Mouse (Mus musculus) liver, embryonic 15.5 days (tissue): ENCODE measurements around the gene Thada. TPM values are rescaled to one million over a fixed set of nuclear protein-coding genes. Genes with fewer than 3 reads are reported as not detected.

Experiments used
- ATAC-seq: fragments of 200-750 bp; cut with Nextera tagmentation; 2 replicates; pipeline ENCODE4 v1.8.0; 2017; ENCODE audit warnings: moderate number of reproducible peaks, mild to moderate bottlenecking, moderate library complexity; ENCODE audit not compliant: insufficient read depth
- H3K27ac ChIP-seq: fragments of 300-500 bp; sonication (generic); replicated peaks from 2 replicates; pipeline ENCODE4 v1.5.1; 2015; ENCODE audit warnings: mild to moderate bottlenecking, inconsistent platforms
- H3K27me3 ChIP-seq: fragments of 300-500 bp; sonication (generic); 2 replicates; pipeline ENCODE4 v1.6.1; 2015; ENCODE audit warnings: mild to moderate bottlenecking, inconsistent platforms
- H3K36me3 ChIP-seq: fragments of 300-500 bp; sonication (generic); replicated peaks from 2 replicates; pipeline ENCODE4 v1.6.1; 2015; ENCODE audit warnings: moderate library complexity, mild to moderate bottlenecking, inconsistent platforms
- H3K4me1 ChIP-seq: fragments of 300-500 bp; sonication (generic); replicated peaks from 2 replicates; pipeline ENCODE4 v1.6.1; 2015; ENCODE audit warnings: inconsistent platforms
- H3K4me2 ChIP-seq: fragments of 300-500 bp; sonication (generic); 2 replicates; pipeline ENCODE4 v1.6.1; 2015; ENCODE audit warnings: moderate library complexity, mild to moderate bottlenecking, inconsistent platforms
- H3K4me3 ChIP-seq: fragments of 300-500 bp; sonication (generic); replicated peaks from 2 replicates; pipeline ENCODE4 v1.5.1; 2015; ENCODE audit warnings: mild to moderate bottlenecking, inconsistent platforms
- H3K9ac ChIP-seq: fragments of 300-500 bp; sonication (generic); 2 replicates; pipeline ENCODE4 v1.6.1; 2015; ENCODE audit warnings: moderate library complexity, mild to moderate bottlenecking, inconsistent platforms
- H3K9me3 ChIP-seq: fragments of 300-500 bp; sonication (generic); replicated peaks from 2 replicates; pipeline ENCODE4 v1.6.1; 2016; ENCODE audit warnings: inconsistent platforms
- WGBS: fragments of 180-500 bp; shearing (Covaris S2); methylation state at CpG from one replicate; pipeline ENCODE4 v1.1.7; 2015; ENCODE audit warnings: mixed read lengths; ENCODE audit not compliant: insufficient replicate concordance; 5-methylcytosine and 5-hydroxymethylcytosine counted together
- polyA plus RNA-seq: library from polyadenylated mRNA; unstranded; fragments of >200 nt; fragmentation: Nextera tagmentation; extraction: Ambion mirVana; gene quantifications from 2 replicates; pipeline ENCODE4 v1.2.1, GENCODE M21; 2015

The Thada gene
- polyA plus RNA-seq, 1 experiment from 2014 or later, result 2.3 TPM

DNA sequence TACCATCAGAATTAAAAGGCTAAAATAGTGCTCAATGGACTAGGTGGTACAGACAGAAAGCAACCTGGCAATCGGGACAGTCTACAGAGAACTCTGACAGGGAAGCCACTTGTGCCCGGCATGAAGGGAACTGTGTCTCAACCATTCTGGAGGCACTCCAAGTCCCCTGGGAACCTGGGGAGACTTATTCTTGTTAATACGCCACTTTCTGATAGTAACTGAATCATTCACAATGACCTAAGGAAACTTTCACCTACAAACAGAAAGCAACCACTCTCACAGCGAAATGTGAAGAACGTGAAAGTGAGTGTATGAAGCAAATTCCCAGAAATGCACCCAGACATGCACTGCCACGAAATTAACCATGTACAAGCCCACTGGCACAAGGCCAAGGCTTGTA, 60.4 kb downstream of the Thada start:
- WGBS, result 70% methylated on average over 6 of the region's 6 CpGs
- Histone ChIP-seq H3K4me1 (no peaks in the 10 kb centered on the region), H3K9me3 (no peaks in the 10 kb centered on the region), H3K27ac (no peak overlapping the region), H3K27me3 (no peaks in the 10 kb centered on the region), H3K9ac (no peak overlapping the region), H3K4me2 (no peak overlapping the region), H3K36me3 (0 out of 2 replicates have a peak, but pooled peaks cover 16% of the 10 kb centered on the region), H3K4me3 (no peak overlapping the region)
- no peak for ATAC-seq

DNA sequence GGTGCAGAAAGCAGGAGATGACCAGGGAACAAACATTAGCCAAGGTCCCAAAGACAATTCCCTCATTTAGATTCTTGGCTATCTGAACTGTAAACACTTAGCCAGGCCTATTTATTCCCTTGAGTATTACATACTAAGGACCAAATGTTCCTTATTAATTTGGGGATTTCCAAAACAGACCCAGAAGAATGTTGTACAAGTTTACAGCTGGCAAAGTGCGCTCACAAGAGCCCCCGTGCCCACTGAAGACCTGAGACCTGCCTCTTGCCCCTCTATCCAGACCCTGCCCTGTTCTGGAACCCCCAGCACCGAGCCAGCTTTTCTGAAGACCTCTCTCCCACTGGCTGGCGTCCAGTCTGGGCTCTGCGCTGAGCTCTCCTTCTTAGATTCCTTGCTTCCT, 64.2 kb downstream of the Thada start:
- Histone ChIP-seq H3K27me3 (no peaks in the 10 kb centered on the region), H3K9ac (no peak overlapping the region), H3K4me3 (no peak overlapping the region), H3K27ac (no peak overlapping the region), H3K4me1 (no peaks in the 10 kb centered on the region), H3K36me3 (0 out of 2 replicates have a peak, but pooled peaks cover 10% of the 10 kb centered on the region), H3K9me3 (no peaks in the 10 kb centered on the region), H3K4me2 (no peak overlapping the region)
- ATAC-seq, result no peak
- WGBS, result 79% methylated on average over 5 of the region's 5 CpGs

DNA sequence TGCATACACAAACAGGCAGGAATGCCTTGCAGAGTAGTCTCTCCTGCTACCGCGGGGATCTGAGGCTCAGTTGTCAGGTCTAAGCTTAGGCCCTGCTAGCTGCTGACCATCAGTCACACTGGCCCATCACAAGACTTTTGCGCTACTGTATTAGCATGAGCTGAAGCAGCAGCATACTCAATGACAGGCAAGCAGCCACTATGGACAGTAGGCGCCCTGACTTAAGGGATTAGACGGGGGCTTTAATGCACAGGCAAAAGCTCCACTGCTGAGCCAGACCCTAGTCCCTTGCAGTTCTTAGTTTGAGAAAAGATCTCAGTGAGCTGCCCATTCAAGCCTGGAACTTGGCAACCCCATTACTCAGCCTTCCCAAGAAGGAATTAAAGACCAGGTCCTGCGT, 66.6 kb downstream of the Thada start:
- Histone ChIP-seq H3K36me3 (0 out of 2 replicates have a peak, but pooled peaks cover 9% of the 10 kb centered on the region), H3K9ac (no peak overlapping the region), H3K27me3 (no peaks in the 10 kb centered on the region), H3K27ac (no peak overlapping the region), H3K4me3 (no peak overlapping the region), H3K4me2 (no peak overlapping the region), H3K9me3 (no peaks in the 10 kb centered on the region), H3K4me1 (no peaks in the 10 kb centered on the region)
- no peak for ATAC-seq
- WGBS, result 87% methylated on average over 6 of the region's 6 CpGs

DNA sequence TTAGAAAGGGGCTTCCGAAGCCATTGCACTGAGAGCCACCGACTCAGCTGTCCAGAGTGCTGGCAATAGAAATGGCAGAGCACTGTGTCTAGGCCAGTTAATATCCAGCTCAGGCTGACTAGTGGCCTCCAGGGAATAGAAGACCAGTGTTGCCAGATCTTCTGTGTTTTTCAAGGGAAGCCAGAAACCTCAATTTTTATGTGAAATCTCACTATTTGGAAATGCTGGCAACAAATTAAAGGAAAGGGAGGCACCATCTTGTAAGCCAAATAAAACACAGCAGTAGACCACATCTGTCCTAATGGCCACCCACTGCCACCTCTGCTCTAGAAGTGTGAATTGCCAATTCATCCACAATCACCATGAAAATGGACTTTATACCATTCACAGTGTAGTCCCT, 76.0 kb downstream of the Thada start:
- Histone ChIP-seq H3K9ac (no peak overlapping the region), H3K4me1 (no peaks in the 10 kb centered on the region), H3K27ac (no peak overlapping the region), H3K36me3 (peaks cover 20% of the 10 kb centered on the region), H3K4me2 (no peak overlapping the region), H3K4me3 (no peak overlapping the region), H3K27me3 (no peaks in the 10 kb centered on the region), H3K9me3 (no peaks in the 10 kb centered on the region)
- no peak for ATAC-seq
- 84% methylated on average over 2 of the region's 2 CpGs for WGBS

DNA sequence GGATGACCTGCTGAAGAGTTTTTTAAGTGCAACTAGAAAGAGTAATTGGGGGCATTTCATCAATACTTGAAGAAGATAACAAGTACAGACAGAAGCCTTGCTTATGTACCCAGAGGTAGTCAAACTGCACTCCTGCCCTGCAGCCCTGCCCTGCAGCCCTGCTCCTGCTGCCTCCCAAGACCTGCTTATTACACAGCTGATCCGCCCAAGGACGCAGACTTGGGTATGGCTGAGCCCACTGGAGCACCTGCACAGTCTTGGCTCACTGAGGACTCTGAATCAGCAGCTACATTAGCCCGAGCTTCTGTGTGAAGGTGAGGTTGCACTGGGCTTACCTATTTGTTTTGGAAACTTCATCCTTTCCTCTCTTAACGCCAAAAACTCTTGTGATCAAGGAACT, 79.8 kb downstream of the Thada start:
- Histone ChIP-seq H3K4me3 (no peak overlapping the region), H3K4me2 (no peak overlapping the region), H3K27me3 (no peaks in the 10 kb centered on the region), H3K4me1 (no peaks in the 10 kb centered on the region), H3K36me3 (peaks cover 40% of the 10 kb centered on the region), H3K27ac (no peak overlapping the region), H3K9me3 (no peaks in the 10 kb centered on the region), H3K9ac (no peak overlapping the region)
- no peak for ATAC-seq
- 82% methylated on average over 4 of the region's 4 CpGs for WGBS

DNA sequence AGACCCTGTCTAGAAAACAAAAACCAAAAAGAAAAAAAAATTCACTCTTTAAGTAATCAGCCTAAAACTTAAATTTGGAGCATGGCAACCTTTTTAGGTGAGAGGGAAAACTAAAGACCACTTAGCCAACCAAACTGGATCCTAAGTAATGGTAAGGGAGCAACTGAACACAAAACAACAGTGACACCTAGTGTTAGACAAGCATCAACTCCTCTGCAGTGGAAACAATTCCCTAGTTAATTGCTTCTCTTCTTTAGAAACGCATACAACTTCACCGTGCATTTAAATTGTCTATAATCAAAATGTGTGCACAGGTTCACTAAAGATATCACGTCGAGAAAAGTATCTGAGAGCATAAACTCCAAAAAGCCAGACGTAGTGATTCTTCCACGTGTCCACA, 80.3 kb downstream of the Thada start:
- no peak overlapping the region for H3K4me3 ChIP-seq
- peaks cover 44% of the 10 kb centered on the region for H3K36me3 ChIP-seq
- H3K9ac ChIP-seq, result no peak overlapping the region
- no peak for ATAC-seq
- no peak overlapping the region for H3K4me2 ChIP-seq
- no peaks in the 10 kb centered on the region for H3K9me3 ChIP-seq
- no peak overlapping the region for H3K27ac ChIP-seq
- no peaks in the 10 kb centered on the region for H3K27me3 ChIP-seq
- WGBS, result 77% methylated on average over 6 of the region's 6 CpGs
- H3K4me1 ChIP-seq, result no peaks in the 10 kb centered on the region

DNA sequence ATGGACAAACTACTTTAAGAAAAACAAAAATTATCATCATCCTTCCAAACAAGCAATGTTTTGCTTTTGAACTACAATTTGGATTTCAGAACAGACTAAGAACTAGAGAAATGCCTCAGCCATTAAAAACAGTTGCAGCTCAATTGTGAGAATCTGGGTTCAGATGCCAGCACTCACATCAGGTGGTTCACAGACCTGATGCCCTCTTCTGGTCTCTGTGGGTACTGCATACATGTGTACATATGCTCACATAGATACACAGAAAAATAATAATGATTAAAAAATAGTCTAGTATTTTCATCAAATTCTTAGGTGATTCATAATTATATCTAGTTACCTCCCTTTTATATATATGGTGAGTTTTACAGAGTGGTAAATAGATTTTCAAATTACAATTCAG, 81.3 kb downstream of the Thada start:
- no peak overlapping the region for H3K4me3 ChIP-seq
- no peak overlapping the region for H3K9ac ChIP-seq
- no peak for ATAC-seq
- no peaks in the 10 kb centered on the region for H3K9me3 ChIP-seq
- no peak overlapping the region for H3K27ac ChIP-seq
- H3K36me3 ChIP-seq, result peaks cover 41% of the 10 kb centered on the region
- H3K27me3 ChIP-seq, result no peaks in the 10 kb centered on the region
- no peaks in the 10 kb centered on the region for H3K4me1 ChIP-seq
- no peak overlapping the region for H3K4me2 ChIP-seq

DNA sequence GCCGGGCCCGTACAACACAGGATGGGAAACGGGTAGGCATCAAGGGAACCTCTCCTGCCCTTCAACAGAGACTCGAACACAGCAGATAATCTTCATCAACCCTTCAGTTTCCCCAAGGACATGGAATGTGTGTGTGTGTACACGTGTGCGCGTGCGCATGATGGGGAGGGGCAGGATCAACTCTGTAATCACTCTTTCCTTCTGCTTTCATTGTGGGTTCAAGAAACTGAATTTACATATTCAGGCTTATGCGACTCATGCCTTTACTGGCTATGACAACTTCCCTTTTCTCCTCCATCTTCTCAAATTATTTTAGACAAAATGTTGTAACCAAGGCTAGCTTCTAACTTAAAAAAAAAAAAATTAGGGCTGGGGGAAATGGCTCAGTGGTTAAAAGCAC, 85.7 kb downstream of the Thada start:
- no peak overlapping the region for H3K4me3 ChIP-seq
- no peak for ATAC-seq
- 86% methylated on average over 9 of the region's 9 CpGs for WGBS
- H3K9ac ChIP-seq, result no peak overlapping the region
- peaks cover 32% of the 10 kb centered on the region for H3K36me3 ChIP-seq
- no peaks in the 10 kb centered on the region for H3K27me3 ChIP-seq
- no peak overlapping the region for H3K4me2 ChIP-seq
- H3K27ac ChIP-seq, result no peak overlapping the region
- no peaks in the 10 kb centered on the region for H3K4me1 ChIP-seq
- H3K9me3 ChIP-seq, result no peaks in the 10 kb centered on the region

DNA sequence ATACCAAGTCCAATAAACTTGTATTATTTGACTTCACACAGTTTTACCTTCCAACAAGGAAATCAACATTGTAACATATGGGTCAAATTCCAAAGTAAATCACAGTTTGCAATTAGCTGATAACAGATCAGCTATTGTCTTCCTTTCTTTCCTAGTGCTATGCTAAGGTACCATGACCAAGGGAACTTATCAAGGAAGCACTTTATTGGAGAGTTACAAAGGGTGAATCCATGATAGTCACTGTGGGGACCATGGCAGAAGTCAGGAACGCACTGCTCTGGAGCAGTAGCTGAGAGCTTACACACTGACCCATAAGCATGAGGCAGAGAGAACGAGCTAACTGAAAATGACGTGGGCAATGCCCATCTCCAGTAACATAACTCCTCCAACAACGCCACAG, 89.1 kb downstream of the Thada start:
- ATAC-seq, result no peak

DNA sequence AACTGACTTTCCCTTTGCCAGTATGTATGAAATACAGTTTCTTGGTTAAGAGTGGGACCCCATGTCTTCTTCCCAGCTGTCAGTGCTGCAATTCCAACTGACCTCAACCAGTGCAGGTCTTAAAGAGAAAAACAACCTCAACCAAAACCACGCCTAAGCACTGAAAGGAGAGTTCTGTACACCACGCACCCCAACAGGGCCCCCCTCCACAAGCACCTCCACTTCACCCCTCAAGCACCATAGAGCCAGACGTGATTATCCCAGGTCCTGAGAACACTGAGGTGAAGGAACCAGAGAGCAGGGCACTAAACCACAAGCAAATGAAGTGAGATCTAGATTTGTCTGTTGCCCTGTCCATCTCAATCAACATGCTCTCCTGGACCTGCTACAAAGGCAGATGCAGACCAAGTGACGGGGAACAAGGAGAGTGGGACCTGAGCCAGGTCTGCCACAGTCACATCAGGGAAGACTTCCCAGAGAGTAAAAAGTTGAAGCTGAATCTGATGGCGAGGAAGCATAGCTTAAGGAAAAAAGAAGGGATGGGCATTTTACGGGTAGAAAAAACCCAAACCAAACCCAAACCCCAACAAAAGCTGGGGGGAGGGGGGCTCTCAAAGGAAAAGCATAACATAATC, 93.5 kb downstream of the Thada start:
- H3K27me3 ChIP-seq, result no peaks in the 10 kb centered on the region
- ATAC-seq, result no peak
- no peaks in the 10 kb centered on the region for H3K9me3 ChIP-seq
- no peak overlapping the region for H3K4me3 ChIP-seq
- H3K4me1 ChIP-seq, result 0 out of 2 replicates have a peak, but pooled peaks cover 4% of the 10 kb centered on the region
- no peak overlapping the region for H3K27ac ChIP-seq
- H3K36me3 ChIP-seq, result no peaks in the 10 kb centered on the region
- H3K9ac ChIP-seq, result no peak overlapping the region
- WGBS, result 71% methylated on average over 6 of the region's 6 CpGs
- no peak overlapping the region for H3K4me2 ChIP-seq

More for the DNA sequence above, 89.1 kb downstream of the Thada start:
- Histone ChIP-seq H3K9ac (no peak overlapping the region), H3K27ac (no peak overlapping the region), H3K4me3 (no peak overlapping the region), H3K4me2 (no peak overlapping the region), H3K27me3 (no peaks in the 10 kb centered on the region), H3K36me3 (peaks cover 8% of the 10 kb centered on the region; the same call in 1 of the 2 replicates), H3K4me1 (no peaks in the 10 kb centered on the region), H3K9me3 (no peaks in the 10 kb centered on the region)
- WGBS, result 81% methylated on average over 4 of the region's 4 CpGs

DNA sequence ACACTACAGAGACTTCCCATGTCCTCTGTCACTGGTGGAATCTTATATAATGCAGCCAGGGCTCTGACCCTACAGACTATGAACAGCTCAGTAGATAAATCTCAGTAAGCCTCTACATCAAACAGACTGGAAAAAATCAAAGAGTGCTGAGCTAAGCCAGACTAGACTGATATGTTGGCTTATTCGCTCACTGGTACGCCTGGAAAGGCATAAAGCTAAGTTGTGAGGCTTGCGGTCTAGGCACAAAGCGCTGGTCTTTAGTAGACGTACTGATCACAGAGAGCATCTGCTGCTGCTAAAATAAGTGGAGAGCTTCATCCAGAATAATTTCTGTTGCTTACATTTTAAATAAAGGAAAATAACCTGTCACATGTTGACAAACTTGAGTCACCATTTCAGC, 95.6 kb downstream of the Thada start:
- H3K4me2 ChIP-seq, result no peak overlapping the region
- no peaks in the 10 kb centered on the region for H3K36me3 ChIP-seq
- no peak overlapping the region for H3K4me3 ChIP-seq
- no peak for ATAC-seq
- no peak overlapping the region for H3K9ac ChIP-seq
- WGBS, result 79% methylated on average over 5 of the region's 5 CpGs
- H3K9me3 ChIP-seq, result no peaks in the 10 kb centered on the region
- H3K27me3 ChIP-seq, result no peaks in the 10 kb centered on the region
- H3K4me1 ChIP-seq, result 0 out of 2 replicates have a peak, but pooled peaks cover 12% of the 10 kb centered on the region
- H3K27ac ChIP-seq, result no peak overlapping the region

DNA sequence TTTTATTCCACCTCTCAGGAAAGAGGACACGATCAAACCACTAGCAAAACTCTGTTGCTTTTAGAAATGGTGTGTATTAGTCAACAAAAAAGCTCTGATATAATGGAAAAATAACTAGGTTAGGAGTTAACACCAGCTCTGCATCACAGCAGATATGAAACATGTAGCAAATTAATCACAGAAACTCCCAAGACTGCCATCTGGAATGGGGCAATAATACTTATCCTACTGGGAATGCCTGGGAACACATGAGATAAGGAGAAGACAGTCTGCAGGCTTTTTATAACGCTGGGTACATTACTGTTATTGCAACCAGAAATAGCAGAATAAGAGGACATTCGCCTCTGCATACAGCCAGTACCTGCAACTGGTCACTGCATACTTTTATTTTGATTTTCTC, 96.2 kb downstream of the Thada start:
- H3K9me3 ChIP-seq, result no peaks in the 10 kb centered on the region
- 68% methylated on average over 3 of the region's 3 CpGs for WGBS
- no peak for ATAC-seq
- H3K4me3 ChIP-seq, result no peak overlapping the region
- H3K4me1 ChIP-seq, result 0 out of 2 replicates have a peak, but pooled peaks cover 12% of the 10 kb centered on the region
- H3K36me3 ChIP-seq, result no peaks in the 10 kb centered on the region
- H3K4me2 ChIP-seq, result no peak overlapping the region
- no peaks in the 10 kb centered on the region for H3K27me3 ChIP-seq
- H3K27ac ChIP-seq, result no peak overlapping the region
- H3K9ac ChIP-seq, result no peak overlapping the region
